Mouse (Mus musculus): ENCODE data around the gene Lipk.
A peak's percentile ranks its signal among the peaks of the same experiment; 100 is the strongest.

Gene Lipk

GRCm38 (mm10) chr19:34008002-34008401 lies at the start of gene Lipk:
TSS of gene Lipk (plus strand) at chr19:34008290.
- DNase-seq, result no peak

GRCm38 (mm10) chr19:33960887-33961286 lies 47.2 kb upstream of the Lipk start, which contains the start of gene Lipf:
TSS of gene Lipf (plus strand) at chr19:33961187.
- no peak for DNase-seq

GRCm38 (mm10) chr19:33979007-33979406 lies 29.1 kb upstream of the Lipk start:
- DNase-seq, result peak; percentile 2

- DNase-seq, result no peak
Measured at GRCm38 (mm10) chr19:33983043-33983442, 25.0 kb upstream of the Lipk start.

GRCm38 (mm10) chr19:34021440-34022172 lies 13.5 kb downstream of the Lipk start:
- no peak for DNase-seq

- DNase-seq, result no peak
Measured at GRCm38 (mm10) chr19:34022759-34023158, 14.7 kb downstream of the Lipk start.

- no peak for DNase-seq
Measured at GRCm38 (mm10) chr19:34039731-34040130, 31.6 kb downstream of the Lipk start.

- no peak for DNase-seq
Measured at GRCm38 (mm10) chr19:34043008-34043407, 34.9 kb downstream of the Lipk start.

GRCm38 (mm10) chr19:34049371-34050039 lies 41.4 kb downstream of the Lipk start:
- no peak for DNase-seq

GRCm38 (mm10) chr19:34051502-34051901 lies 43.4 kb downstream of the Lipk start:
- DNase-seq, result no peak

GRCm38 (mm10) chr19:34063547-34063946 lies 55.5 kb downstream of the Lipk start:
- no peak for DNase-seq

GRCm38 (mm10) chr19:34064059-34064458 lies 56.0 kb downstream of the Lipk start:
- no peak for DNase-seq

GRCm38 (mm10) chr19:34066779-34067472 lies 58.8 kb downstream of the Lipk start, which contains the start of gene Lipn:
TSS of gene Lipn (plus strand) at chr19:34067358.
- DNase-seq, result no peak

GRCm38 (mm10) chr19:34074239-34074638 lies 66.1 kb downstream of the Lipk start:
- no peak for DNase-seq

- DNase-seq, result no peak
Measured at GRCm38 (mm10) chr19:34078130-34078529, 70.0 kb downstream of the Lipk start.

GRCm38 (mm10) chr19:34089011-34089680 lies 81.1 kb downstream of the Lipk start:
- no peak for DNase-seq

- no peak for DNase-seq
Measured at GRCm38 (mm10) chr19:34095381-34095780, 87.3 kb downstream of the Lipk start.

- DNase-seq, result no peak
Measured at GRCm38 (mm10) chr19:34096228-34096627, 88.1 kb downstream of the Lipk start.
